Mouse (Mus musculus) lung, postnatal 0 days (tissue): ENCODE results near the gene Grm8. TPM values are rescaled to one million over a fixed set of nuclear protein-coding genes. Genes with fewer than 3 reads are reported as not detected.

ENCODE experiments used
- ATAC-seq: fragments of 200-750 bp; cut with Nextera tagmentation; 2 replicates; pipeline ENCODE4 v1.8.0; 2017; ENCODE audit warnings: moderate library complexity
- DNase-seq: peaks from one replicate; pipeline ENCODE4 v3.0.0-alpha.2; 2016; ENCODE audit warnings: low spot score
- H3K27ac ChIP-seq: fragments of 300-500 bp; sonication (generic); 2 replicates; pipeline ENCODE4 v1.5.1; 2014; ENCODE audit warnings: antibody characterized with exemption, mild to moderate bottlenecking, low read length, mixed read lengths
- H3K27me3 ChIP-seq: fragments of 300-500 bp; sonication (generic); replicated peaks from 2 replicates; pipeline ENCODE4 v1.6.1; 2014; ENCODE audit warnings: low read length, mixed read lengths; ENCODE audit not compliant: insufficient read depth
- H3K36me3 ChIP-seq: fragments of 300-500 bp; sonication (generic); 2 replicates; pipeline ENCODE4 v1.6.1; 2014; ENCODE audit warnings: low read length, mixed read lengths; ENCODE audit not compliant: insufficient read depth
- H3K4me1 ChIP-seq: fragments of 300-500 bp; sonication (generic); 2 replicates; pipeline ENCODE4 v1.6.1; 2014; ENCODE audit warnings: antibody characterized with exemption, low read depth, low read length, mixed read lengths; ENCODE audit not compliant: insufficient read depth
- H3K4me2 ChIP-seq: fragments of 300-500 bp; sonication (generic); replicated peaks from 2 replicates; pipeline ENCODE4 v1.6.1; 2014; ENCODE audit warnings: low read depth, mild to moderate bottlenecking, low read length, moderate library complexity, mixed read lengths
- H3K4me3 ChIP-seq: fragments of 300-500 bp; sonication (generic); 2 replicates; pipeline ENCODE4 v1.5.1; 2014; ENCODE audit warnings: low read depth, low read length
- H3K9ac ChIP-seq: fragments of 300-500 bp; sonication (generic); replicated peaks from 2 replicates; pipeline ENCODE4 v1.6.1; 2014; ENCODE audit warnings: low read depth, mild to moderate bottlenecking
- H3K9me3 ChIP-seq: fragments of 300-500 bp; sonication (generic); 2 replicates; pipeline ENCODE4 v1.6.1; 2016; ENCODE audit warnings: low read length, mixed read lengths
- CTCF ChIP-seq: IDR thresholded peaks from 2 replicates; pipeline ENCODE4 v1.5.1; 2016; ENCODE audit warnings: antibody characterized with exemption, mild to moderate bottlenecking
- EP300 ChIP-seq: IDR thresholded peaks from 2 replicates; pipeline ENCODE4 v1.6.1; 2016; ENCODE audit warnings: antibody characterized with exemption, mild to moderate bottlenecking, control low read depth
- WGBS: fragments of 180-500 bp; shearing (Covaris S2); extraction: QIAGEN DNeasy Blood & Tissue Kit; methylation state at CpG from one replicate; pipeline ENCODE4 v1.1.7; 2014; 5-methylcytosine and 5-hydroxymethylcytosine counted together
- polyA plus RNA-seq: library from polyadenylated mRNA; unstranded; fragments of >200 nt; fragmentation: Nextera tagmentation; extraction: Ambion mirVana; gene quantifications from 2 replicates; pipeline ENCODE4 v1.2.1, GENCODE M21; 2015

Grm8 gene
- polyA plus RNA-seq, 1 experiment from 2014 or later: not detected

- 66% methylated on average over 3 of the region's 3 CpGs for WGBS
Measured at GRCm38 (mm10) chr6:28074470-28074869, 60.5 kb downstream of the Grm8 start.

GRCm38 (mm10) chr6:28051966-28052365 is 83.0 kb downstream of the Grm8 start:
- no peak overlapping the region for H3K4me3 ChIP-seq
- no peak overlapping the region for H3K9ac ChIP-seq
- TF ChIP-seq EP300 (no peak), CTCF (no peak)
- 59% methylated on average over 2 of the region's 2 CpGs for WGBS
- H3K9me3 ChIP-seq: no peaks in the 10 kb centered on the region
- H3K4me2 ChIP-seq: no peak overlapping the region
- H3K27me3 ChIP-seq: no peaks in the 10 kb centered on the region
- H3K36me3 ChIP-seq: no peaks in the 10 kb centered on the region
- no peaks in the 10 kb centered on the region for H3K4me1 ChIP-seq
- DNase-seq: no peak
- ATAC-seq: no peak
- no peak overlapping the region for H3K27ac ChIP-seq

More at GRCm38 (mm10) chr6:28074470-28074869, 60.5 kb downstream of the Grm8 start:
- TF ChIP-seq EP300 (no peak), CTCF (no peak)
- ATAC-seq: no peak
- Histone ChIP-seq H3K36me3 (no peaks in the 10 kb centered on the region), H3K9me3 (no peaks in the 10 kb centered on the region), H3K27ac (no peak overlapping the region), H3K4me3 (no peak overlapping the region), H3K4me1 (no peaks in the 10 kb centered on the region), H3K27me3 (no peaks in the 10 kb centered on the region), H3K9ac (no peak overlapping the region), H3K4me2 (no peak overlapping the region)
- no peak for DNase-seq

GRCm38 (mm10) chr6:28042339-28042738 is 92.6 kb downstream of the Grm8 start:
- Histone ChIP-seq H3K4me3 (no peak overlapping the region), H3K9me3 (no peaks in the 10 kb centered on the region), H3K9ac (no peak overlapping the region), H3K4me1 (no peaks in the 10 kb centered on the region), H3K27ac (no peak overlapping the region), H3K4me2 (no peak overlapping the region), H3K36me3 (no peaks in the 10 kb centered on the region), H3K27me3 (no peaks in the 10 kb centered on the region)
- no peak for DNase-seq
- 84% methylated on average over 3 of the region's 3 CpGs for WGBS
- ATAC-seq: no peak
- TF ChIP-seq CTCF (no peak), EP300 (no peak)

- H3K4me1 ChIP-seq: no peaks in the 10 kb centered on the region
- H3K9me3 ChIP-seq: no peaks in the 10 kb centered on the region
- WGBS: 93% methylated on average over 1 of the region's 1 CpGs
- ATAC-seq: no peak
- H3K4me3 ChIP-seq: no peak overlapping the region
- no peaks in the 10 kb centered on the region for H3K36me3 ChIP-seq
- H3K9ac ChIP-seq: no peak overlapping the region
- H3K27ac ChIP-seq: no peak overlapping the region
- no peak overlapping the region for H3K4me2 ChIP-seq
- no peaks in the 10 kb centered on the region for H3K27me3 ChIP-seq
- no peak for TF ChIP-seq CTCF
- TF ChIP-seq EP300: no peak
- DNase-seq: no peak
Measured at GRCm38 (mm10) chr6:28040815-28041214, 94.2 kb downstream of the Grm8 start.

- H3K9me3 ChIP-seq: no peaks in the 10 kb centered on the region
- TF ChIP-seq EP300: no peak
- no peak for TF ChIP-seq CTCF
- no peaks in the 10 kb centered on the region for H3K27me3 ChIP-seq
- no peak overlapping the region for H3K4me2 ChIP-seq
- H3K4me3 ChIP-seq: no peak overlapping the region
- no peaks in the 10 kb centered on the region for H3K4me1 ChIP-seq
- WGBS: 87% methylated on average over 4 of the region's 4 CpGs
- H3K9ac ChIP-seq: no peak overlapping the region
- ATAC-seq (no peak), DNase-seq (no peak)
- no peak overlapping the region for H3K27ac ChIP-seq
- no peaks in the 10 kb centered on the region for H3K36me3 ChIP-seq
Measured at GRCm38 (mm10) chr6:28032006-28032405, 103.0 kb downstream of the Grm8 start.

GRCm38 (mm10) chr6:28017653-28018052 is 117.3 kb downstream of the Grm8 start:
- H3K4me2 ChIP-seq: no peak overlapping the region
- H3K4me3 ChIP-seq: no peak overlapping the region
- WGBS: 56% methylated on average over 1 of the region's 1 CpGs
- no peaks in the 10 kb centered on the region for H3K9me3 ChIP-seq
- ATAC-seq (no peak), DNase-seq (no peak)
- no peaks in the 10 kb centered on the region for H3K4me1 ChIP-seq
- no peaks in the 10 kb centered on the region for H3K27me3 ChIP-seq
- no peak overlapping the region for H3K9ac ChIP-seq
- no peaks in the 10 kb centered on the region for H3K36me3 ChIP-seq
- no peak overlapping the region for H3K27ac ChIP-seq
- no peak for TF ChIP-seq EP300
- TF ChIP-seq CTCF: no peak

- Histone ChIP-seq H3K27ac (no peak overlapping the region), H3K36me3 (no peaks in the 10 kb centered on the region), H3K9me3 (no peaks in the 10 kb centered on the region), H3K4me1 (no peaks in the 10 kb centered on the region), H3K4me2 (no peak overlapping the region), H3K4me3 (no peak overlapping the region), H3K27me3 (no peaks in the 10 kb centered on the region), H3K9ac (no peak overlapping the region)
- 81% methylated on average over 3 of the region's 3 CpGs for WGBS
- ATAC-seq (no peak), DNase-seq (no peak)
- TF ChIP-seq EP300 (no peak), CTCF (no peak)
Measured at GRCm38 (mm10) chr6:28007001-28007400, 128.0 kb downstream of the Grm8 start.
